Mouse (Mus musculus) liver, embryonic 11.5 days (tissue): ENCODE measurements at regions not wholly inside any gene's neighbourhood (a gene's known extent, or its start where the extent isn't known, plus 50 kb on each side); places are given as distances from the start of the nearest gene placed in this dataset.

ENCODE experiments used
- ATAC-seq: fragments of 200-750 bp; cut with Nextera tagmentation; replicated peaks from 2 replicates; pipeline ENCODE4 v1.8.0; 2017; ENCODE audit warnings: moderate number of reproducible peaks, mild to moderate bottlenecking, moderate TSS enrichment, moderate library complexity; ENCODE audit not compliant: low FRiP score
- DNase-seq: peaks from one replicate; pipeline ENCODE4 v3.0.0-alpha.2; 2017; ENCODE audit warnings: low spot score
- H3K27ac ChIP-seq: fragments of 300-500 bp; sonication (generic); 2 replicates; pipeline ENCODE4 v1.5.1; 2014; ENCODE audit warnings: mild to moderate bottlenecking, low read depth, low read length, control low read depth
- H3K27me3 ChIP-seq: fragments of 300-500 bp; sonication (generic); replicated peaks from 2 replicates; pipeline ENCODE4 v1.6.1; 2014; ENCODE audit warnings: low read length, mixed read lengths; ENCODE audit not compliant: control insufficient read depth, insufficient read depth
- H3K36me3 ChIP-seq: fragments of 300-500 bp; sonication (generic); 2 replicates; pipeline ENCODE4 v1.6.1; 2014; ENCODE audit warnings: mild to moderate bottlenecking, low read length, moderate library complexity, mixed read lengths; ENCODE audit not compliant: control insufficient read depth, insufficient read depth
- H3K4me1 ChIP-seq: fragments of 300-500 bp; sonication (generic); replicated peaks from 2 replicates; pipeline ENCODE4 v1.6.1; 2014; ENCODE audit warnings: low read length, mixed read lengths; ENCODE audit not compliant: control insufficient read depth, insufficient read depth
- H3K4me2 ChIP-seq: fragments of 300-500 bp; sonication (generic); 2 replicates; pipeline ENCODE4 v1.6.1; 2014; ENCODE audit warnings: mild to moderate bottlenecking, control low read depth, moderate library complexity
- H3K4me3 ChIP-seq: fragments of 300-500 bp; sonication (generic); 2 replicates; pipeline ENCODE4 v1.5.1; 2014; ENCODE audit warnings: low read depth, low read length, control low read depth
- H3K9ac ChIP-seq: fragments of 300-500 bp; sonication (generic); 2 replicates; pipeline ENCODE4 v1.6.1; 2014; ENCODE audit warnings: low read depth, low read length, control low read depth
- H3K9me3 ChIP-seq: fragments of 300-500 bp; sonication (generic); 2 replicates; pipeline ENCODE4 v1.6.1; 2016; ENCODE audit warnings: low read length, inconsistent platforms, mixed read lengths; ENCODE audit not compliant: control insufficient read depth
- WGBS: fragments of 180-500 bp; shearing (Covaris S2); extraction: QIAGEN DNeasy Blood & Tissue Kit; methylation state at CpG from one replicate; pipeline ENCODE4 v1.1.7; 2014; 5-methylcytosine and 5-hydroxymethylcytosine counted together

DNA sequence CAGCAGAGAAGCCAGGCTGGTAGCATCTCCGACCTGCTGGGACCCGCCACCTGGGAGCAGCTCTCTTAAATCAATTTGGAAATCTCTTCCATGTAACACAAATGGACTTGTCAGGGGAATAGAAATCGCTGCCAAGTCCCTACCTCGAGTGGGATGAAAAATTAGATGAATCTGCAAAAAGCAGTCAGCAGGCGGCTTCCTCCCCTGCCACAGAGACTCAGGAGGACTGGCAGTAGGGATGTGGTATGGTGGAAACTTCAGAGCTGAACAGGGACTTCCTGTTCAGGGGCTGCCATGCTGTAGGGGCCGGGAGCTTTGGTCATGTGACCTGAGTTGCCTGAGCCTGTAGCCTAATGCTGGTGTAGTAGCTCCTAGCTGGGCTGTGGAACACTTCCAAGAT, 379.1 kb downstream of the Tbc1d22a start:
- no peaks in the 10 kb centered on the region for H3K4me1 ChIP-seq
- no peaks in the 10 kb centered on the region for H3K27me3 ChIP-seq
- 47% methylated on average over 6 of the region's 6 CpGs for WGBS
- no peaks in the 10 kb centered on the region for H3K9me3 ChIP-seq
- no peaks in the 10 kb centered on the region for H3K36me3 ChIP-seq
- H3K4me3 ChIP-seq, result no peak overlapping the region
- no peak overlapping the region for H3K9ac ChIP-seq
- DNase-seq (no peak), ATAC-seq (no peak)
- H3K27ac ChIP-seq, result no peak overlapping the region
- H3K4me2 ChIP-seq, result no peak overlapping the region

GRCm38 (mm10) chr15:86606411-86606810, 392.2 kb downstream of the Tbc1d22a start:
- Histone ChIP-seq H3K4me2 (no peak overlapping the region), H3K9ac (no peak overlapping the region), H3K9me3 (no peaks in the 10 kb centered on the region), H3K4me3 (no peak overlapping the region), H3K4me1 (no peaks in the 10 kb centered on the region), H3K36me3 (no peaks in the 10 kb centered on the region), H3K27ac (no peak overlapping the region), H3K27me3 (no peaks in the 10 kb centered on the region)
- DNase-seq, result no peak
- ATAC-seq, result no peak

GRCm38 (mm10) chr15:86609692-86610091, 395.4 kb downstream of the Tbc1d22a start:
- no peaks in the 10 kb centered on the region for H3K36me3 ChIP-seq
- DNase-seq (no peak), ATAC-seq (no peak)
- H3K27me3 ChIP-seq, result no peaks in the 10 kb centered on the region
- H3K4me2 ChIP-seq, result no peak overlapping the region
- H3K27ac ChIP-seq, result no peak overlapping the region
- H3K4me3 ChIP-seq, result no peak overlapping the region
- no peak overlapping the region for H3K9ac ChIP-seq
- H3K4me1 ChIP-seq, result no peaks in the 10 kb centered on the region
- 79% methylated on average over 6 of the region's 6 CpGs for WGBS
- no peaks in the 10 kb centered on the region for H3K9me3 ChIP-seq

DNA sequence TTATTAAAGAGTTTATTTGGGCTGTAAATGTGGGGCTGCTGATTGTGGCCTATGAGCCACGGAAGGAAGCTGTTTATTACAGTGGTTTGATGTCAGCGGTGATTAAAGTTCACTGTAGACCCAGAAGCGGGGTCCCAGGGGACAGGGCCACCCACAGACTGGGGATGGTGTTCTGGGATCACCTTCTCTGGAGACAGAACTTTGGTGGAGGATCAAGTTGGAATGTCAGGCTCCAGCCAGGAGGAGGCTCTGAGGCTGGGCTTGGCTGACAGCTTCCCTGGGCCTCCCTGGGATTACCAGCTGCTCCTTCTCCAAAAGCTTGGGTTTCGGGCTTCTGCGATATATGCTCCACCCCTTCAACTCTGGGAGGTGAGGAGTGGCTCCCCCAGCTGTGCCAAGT, 417.1 kb downstream of the Tbc1d22a start:
- Histone ChIP-seq H3K4me2 (no peak overlapping the region), H3K4me3 (no peak overlapping the region), H3K4me1 (no peaks in the 10 kb centered on the region), H3K27ac (no peak overlapping the region), H3K36me3 (no peaks in the 10 kb centered on the region), H3K9me3 (no peaks in the 10 kb centered on the region), H3K27me3 (no peaks in the 10 kb centered on the region), H3K9ac (no peak overlapping the region)
- DNase-seq (no peak), ATAC-seq (no peak)
- 75% methylated on average over 5 of the region's 5 CpGs for WGBS

DNA sequence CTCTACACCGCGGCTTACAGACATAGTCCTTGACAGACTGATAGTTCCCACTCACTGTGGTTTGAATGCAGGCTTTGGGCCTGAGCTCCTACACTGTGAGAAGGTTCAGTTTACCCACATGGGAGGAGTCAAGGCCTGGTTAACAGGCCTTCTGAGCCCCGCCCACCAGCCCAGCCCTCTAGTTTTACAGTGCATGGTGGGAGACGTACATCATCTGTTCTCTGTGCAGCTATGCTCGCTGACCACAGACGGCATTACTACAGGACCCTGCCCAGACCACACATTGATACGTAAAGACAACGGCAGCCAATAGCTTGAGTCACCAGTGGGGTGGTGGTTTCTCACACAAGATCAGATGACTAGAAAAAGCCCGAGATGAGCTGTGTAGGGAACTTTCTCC, 431.0 kb downstream of the Tbc1d22a start:
- Histone ChIP-seq H3K9ac (no peak overlapping the region), H3K4me3 (no peak overlapping the region), H3K27me3 (no peaks in the 10 kb centered on the region), H3K36me3 (no peaks in the 10 kb centered on the region), H3K4me2 (no peak overlapping the region), H3K27ac (no peak overlapping the region), H3K9me3 (no peaks in the 10 kb centered on the region), H3K4me1 (no peaks in the 10 kb centered on the region)
- ATAC-seq (no peak), DNase-seq (no peak)
- WGBS, result 72% methylated on average over 9 of the region's 9 CpGs

GRCm38 (mm10) chr15:86648131-86648530, 433.9 kb downstream of the Tbc1d22a start:
- ATAC-seq, result no peak
- 78% methylated on average over 3 of the region's 3 CpGs for WGBS
- no peaks in the 10 kb centered on the region for H3K9me3 ChIP-seq
- no peaks in the 10 kb centered on the region for H3K27me3 ChIP-seq
- no peak overlapping the region for H3K4me2 ChIP-seq
- DNase-seq, result no peak
- no peak overlapping the region for H3K4me3 ChIP-seq
- no peak overlapping the region for H3K9ac ChIP-seq
- H3K27ac ChIP-seq, result no peak overlapping the region
- no peaks in the 10 kb centered on the region for H3K4me1 ChIP-seq
- H3K36me3 ChIP-seq, result no peaks in the 10 kb centered on the region

- DNase-seq (no peak), ATAC-seq (no peak)
- no peak overlapping the region for H3K27ac ChIP-seq
- H3K27me3 ChIP-seq, result no peaks in the 10 kb centered on the region
- H3K9me3 ChIP-seq, result no peaks in the 10 kb centered on the region
- no peaks in the 10 kb centered on the region for H3K4me1 ChIP-seq
- WGBS, result 34% methylated on average over 9 of the region's 9 CpGs
- H3K4me2 ChIP-seq, result no peak overlapping the region
- no peak overlapping the region for H3K4me3 ChIP-seq
- H3K9ac ChIP-seq, result no peak overlapping the region
- no peaks in the 10 kb centered on the region for H3K36me3 ChIP-seq
These were observed 458.8 kb downstream of the Tbc1d22a start for GRCm38 (mm10) chr15:86673096-86673520.

GRCm38 (mm10) chr15:86677016-86677415, 462.8 kb downstream of the Tbc1d22a start:
- WGBS, result 87% methylated on average over 7 of the region's 7 CpGs
- no peak overlapping the region for H3K4me2 ChIP-seq
- ATAC-seq (no peak), DNase-seq (no peak)
- no peaks in the 10 kb centered on the region for H3K36me3 ChIP-seq
- no peak overlapping the region for H3K27ac ChIP-seq
- H3K9ac ChIP-seq, result no peak overlapping the region
- no peaks in the 10 kb centered on the region for H3K27me3 ChIP-seq
- H3K4me3 ChIP-seq, result no peak overlapping the region
- no peaks in the 10 kb centered on the region for H3K9me3 ChIP-seq
- H3K4me1 ChIP-seq, result no peaks in the 10 kb centered on the region

- ATAC-seq, result no peak
- Histone ChIP-seq H3K27me3 (no peaks in the 10 kb centered on the region), H3K4me3 (no peak overlapping the region), H3K9me3 (no peaks in the 10 kb centered on the region), H3K4me2 (no peak overlapping the region), H3K27ac (no peak overlapping the region), H3K36me3 (no peaks in the 10 kb centered on the region), H3K9ac (no peak overlapping the region), H3K4me1 (no peaks in the 10 kb centered on the region)
- DNase-seq, result no peak
- 88% methylated on average over 12 of the region's 12 CpGs for WGBS
These were observed 468.8 kb downstream of the Tbc1d22a start for GRCm38 (mm10) chr15:86683081-86683480.
